Mouse (Mus musculus) brain, adult 2 months (tissue): ENCODE data around the gene Galnt10.

Experiments used
- DNase-seq: peaks from one replicate; pipeline ENCODE4 v3.0.0; 2011; ENCODE audit warnings: low read depth, low spot score

The Galnt10 gene

DNA sequence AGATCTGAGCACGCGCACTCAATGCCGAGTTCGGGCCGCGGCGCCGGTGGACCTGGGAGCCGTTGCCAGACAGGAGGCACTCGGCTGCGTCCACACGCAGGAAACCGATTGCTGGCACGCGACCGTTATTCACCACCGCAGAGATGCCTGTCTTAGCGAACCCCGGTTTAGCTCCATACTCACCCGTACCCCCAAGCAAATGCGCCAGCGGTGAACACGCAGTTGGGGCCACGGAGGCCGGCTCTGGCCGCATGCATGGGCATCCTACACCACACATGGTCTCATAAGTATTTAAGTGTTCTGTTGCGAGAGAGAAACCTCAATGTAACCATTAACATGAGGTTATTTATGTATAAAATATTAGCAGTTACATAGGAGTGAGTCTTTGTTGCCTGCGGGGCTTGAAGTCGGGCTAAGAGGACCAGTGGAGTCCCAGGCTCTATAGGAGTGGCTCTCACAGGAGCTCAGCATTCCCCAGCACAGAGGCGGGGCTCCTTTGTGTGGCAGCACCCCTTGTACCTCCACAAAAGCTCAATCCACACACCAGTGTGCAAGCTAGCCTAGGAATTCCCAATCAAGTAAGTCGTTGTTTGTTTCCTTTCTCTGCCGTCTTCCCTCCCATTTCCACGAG is 182.8 kb downstream of the Galnt10 start:
- DNase-seq = no peak

DNA sequence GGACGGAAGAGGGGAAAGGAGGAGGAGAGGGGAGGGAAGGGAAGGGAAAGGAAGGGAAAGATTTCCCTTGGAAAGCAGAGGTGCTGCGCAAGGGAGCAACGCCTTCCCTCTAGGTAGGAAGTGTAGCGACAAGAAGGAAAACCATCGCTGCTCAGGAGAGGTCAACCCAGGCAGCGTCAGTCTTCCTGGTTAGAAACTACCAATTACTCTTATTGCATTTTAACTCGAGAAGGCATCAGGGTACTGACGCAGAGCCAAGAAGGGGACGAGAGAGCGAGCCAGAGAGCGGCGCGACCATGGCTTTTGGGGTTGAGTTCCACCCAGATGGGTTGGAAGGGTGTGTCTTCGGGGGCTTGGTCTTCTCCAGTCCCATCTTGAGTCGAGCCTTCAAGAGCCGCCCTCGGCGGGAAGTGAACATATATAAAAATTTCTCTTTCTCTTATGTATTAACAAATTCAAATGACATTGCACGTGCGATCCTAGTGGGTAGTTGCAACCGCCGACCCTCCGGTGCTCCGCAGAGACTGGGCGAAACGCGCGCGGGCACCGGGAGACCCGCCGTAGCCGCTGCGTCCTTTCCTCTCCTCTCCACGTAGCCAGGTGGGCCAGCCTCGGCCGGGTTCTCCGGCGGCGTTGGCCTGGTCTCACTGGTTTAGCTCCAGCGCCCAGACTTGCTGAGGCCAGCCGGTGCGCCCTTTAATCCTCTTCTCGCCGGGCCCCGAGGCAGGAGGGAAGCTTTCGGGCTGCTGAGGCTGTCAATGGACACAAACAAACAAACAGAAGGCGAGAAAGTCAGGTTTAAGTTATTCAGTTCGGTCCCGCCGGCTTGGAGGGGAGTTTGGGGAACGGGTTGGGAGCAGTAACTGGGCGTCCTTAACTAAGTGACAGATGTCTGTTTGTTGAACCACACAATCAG is 184.0 kb downstream of the Galnt10 start:
- no peak for DNase-seq

DNA sequence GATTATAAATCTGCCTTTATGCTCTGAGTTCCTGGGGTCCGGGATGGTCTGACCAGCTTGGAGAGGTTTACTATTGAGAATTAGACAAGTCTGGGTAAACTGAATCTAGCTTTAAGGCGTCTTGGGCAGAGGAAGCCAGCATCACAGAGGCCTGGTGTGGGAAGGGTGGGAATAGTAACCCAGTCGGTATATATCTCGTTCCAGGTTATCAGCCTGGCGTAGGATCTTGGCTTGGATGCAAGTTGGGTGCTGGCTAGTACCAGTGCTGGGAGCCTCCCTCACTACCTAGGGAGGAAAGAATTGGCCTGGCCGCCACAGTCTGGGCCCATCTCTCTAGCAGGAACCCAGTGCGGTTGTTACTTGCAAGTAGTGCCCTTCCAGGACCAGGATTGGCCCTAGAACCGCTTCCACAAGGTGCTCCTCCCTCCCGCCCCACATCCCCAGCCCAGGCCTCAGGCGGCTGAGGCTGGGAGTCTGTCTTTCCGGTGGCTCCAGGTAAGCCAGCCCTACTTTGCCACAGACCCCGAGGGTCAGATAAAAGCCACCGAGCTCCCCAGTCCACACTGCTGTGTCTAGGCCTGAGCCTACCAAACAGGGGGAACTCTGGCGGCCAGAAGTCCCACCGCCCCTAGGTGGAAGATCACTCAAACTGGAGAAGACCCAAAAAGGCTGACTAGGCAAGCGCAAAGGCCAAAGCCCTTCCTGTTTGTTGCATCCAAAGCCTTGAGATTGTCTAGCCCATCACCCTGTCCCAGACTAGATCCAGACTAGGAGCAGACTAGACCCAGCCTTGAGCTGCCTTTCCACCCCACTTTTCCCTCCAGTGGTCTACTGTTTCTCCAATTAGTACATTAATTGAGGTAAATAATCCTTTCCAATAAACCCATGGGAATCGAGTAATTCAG is 184.9 kb downstream of the Galnt10 start:
- DNase-seq = no peak

DNA sequence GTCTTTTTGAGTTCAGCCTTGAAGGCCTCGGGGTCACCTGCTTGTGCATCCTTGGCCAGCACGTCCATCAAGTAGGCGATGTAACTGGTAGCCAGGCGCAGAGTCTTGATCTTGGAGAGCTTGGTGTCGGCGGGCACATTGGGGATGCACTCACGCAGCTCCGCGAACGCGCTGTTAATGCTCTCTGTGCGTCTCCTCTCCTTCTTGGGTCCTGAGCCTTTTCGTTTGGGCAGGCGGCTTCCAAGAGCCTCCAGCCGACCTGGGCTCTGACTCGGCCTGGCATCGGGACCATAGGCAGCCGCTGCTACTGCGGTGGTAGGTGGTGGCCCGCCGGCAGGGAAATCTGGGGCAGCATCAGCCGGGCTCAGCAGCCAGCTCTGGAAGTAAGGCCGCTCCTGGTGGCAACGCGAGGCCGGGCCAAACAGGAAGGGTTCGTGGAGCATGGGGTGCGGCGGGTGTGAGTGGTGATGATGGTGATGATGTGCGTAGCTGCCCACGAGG is 186.1 kb downstream of the Galnt10 start:
- DNase-seq = no peak

DNA sequence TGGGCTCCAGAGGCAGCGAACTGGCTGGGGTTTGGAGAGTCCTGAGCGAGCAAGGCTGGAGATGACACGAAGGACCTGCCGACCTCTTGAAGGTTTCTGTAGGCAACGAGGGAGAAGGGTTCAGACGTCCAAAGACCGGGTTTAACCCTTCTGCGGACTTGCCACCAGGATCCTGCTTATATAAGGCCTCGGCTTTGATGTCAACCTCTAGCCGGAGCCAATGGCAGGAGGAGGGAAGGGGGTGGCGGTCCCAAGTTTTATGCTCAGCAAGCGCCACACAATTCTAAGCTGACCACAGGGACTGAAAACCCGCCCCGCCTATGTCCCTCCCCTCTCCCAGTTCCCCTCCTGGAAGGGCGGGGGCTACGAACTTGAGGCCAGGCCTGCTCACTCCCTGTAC is 186.6 kb downstream of the Galnt10 start:
- DNase-seq = no peak

DNA sequence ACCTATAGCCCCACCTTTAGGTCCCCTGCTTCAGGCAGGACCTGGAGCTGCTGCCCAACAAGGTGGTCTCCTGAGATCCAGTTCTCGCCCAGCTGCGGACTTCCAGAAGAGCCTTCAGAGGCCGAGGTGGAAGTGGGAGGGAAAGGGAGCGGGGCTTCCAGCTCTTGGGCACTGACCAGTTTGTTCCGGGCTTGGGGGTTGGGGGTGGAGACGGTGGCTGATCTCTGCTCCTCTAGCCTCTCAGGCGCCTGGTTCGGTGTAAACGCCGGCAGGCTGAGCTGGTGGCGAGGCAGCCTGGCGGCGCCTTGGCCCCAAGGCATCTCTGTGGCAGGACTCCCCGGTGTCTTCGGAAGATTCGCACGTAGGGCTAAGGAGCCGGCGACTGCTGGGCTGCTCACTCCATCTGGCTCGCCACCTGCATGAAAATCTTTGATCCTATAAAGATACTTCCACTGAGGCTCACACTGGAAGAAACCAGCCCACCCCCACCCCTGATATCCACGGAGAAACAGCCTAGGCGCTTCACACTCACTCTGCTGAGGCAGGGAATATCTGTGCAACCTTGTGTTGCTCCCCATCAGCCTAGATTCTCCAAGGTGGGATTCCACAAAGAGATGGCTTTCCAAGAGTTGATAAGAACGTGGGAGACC is 187.4 kb downstream of the Galnt10 start, which contains the start of gene Hand1:
Hand1 (minus strand) TSS at position 267 of the 650 bp plus-strand sequence.
- no peak for DNase-seq

DNA sequence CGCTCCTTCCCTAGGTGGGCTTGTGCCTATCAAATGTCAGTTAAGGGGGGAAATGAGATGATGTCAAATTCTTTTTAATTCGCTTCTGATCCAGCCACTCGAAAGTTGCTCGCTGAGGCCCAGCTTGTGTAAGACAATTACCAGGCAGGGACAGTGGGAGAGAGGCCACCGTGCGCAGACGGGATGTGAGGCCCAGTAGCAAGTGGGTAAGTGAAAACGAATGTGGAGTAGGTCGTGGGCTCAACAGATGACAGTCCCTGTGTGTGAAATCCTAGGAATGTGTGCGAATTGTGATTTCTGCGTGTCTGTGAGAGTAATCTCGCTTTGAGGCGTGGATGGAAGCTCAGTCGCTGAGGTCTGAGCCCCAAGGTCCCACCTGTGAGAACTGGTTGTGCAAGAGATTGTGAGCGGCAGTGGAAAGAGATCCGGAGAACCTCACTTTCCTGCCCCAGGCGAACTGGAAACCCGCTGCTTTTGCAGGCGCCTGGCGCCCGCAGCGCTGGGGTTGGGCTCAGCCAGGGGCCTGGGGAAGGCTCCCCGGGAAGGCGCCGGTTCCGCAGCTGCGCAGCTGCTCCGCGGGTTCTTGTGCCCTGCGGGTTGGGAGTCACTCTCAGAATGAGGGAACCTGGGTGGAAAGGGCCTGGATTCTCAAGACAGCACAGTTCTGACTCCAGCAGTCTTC is 188.2 kb downstream of the Galnt10 start:
- DNase-seq = no peak

DNA sequence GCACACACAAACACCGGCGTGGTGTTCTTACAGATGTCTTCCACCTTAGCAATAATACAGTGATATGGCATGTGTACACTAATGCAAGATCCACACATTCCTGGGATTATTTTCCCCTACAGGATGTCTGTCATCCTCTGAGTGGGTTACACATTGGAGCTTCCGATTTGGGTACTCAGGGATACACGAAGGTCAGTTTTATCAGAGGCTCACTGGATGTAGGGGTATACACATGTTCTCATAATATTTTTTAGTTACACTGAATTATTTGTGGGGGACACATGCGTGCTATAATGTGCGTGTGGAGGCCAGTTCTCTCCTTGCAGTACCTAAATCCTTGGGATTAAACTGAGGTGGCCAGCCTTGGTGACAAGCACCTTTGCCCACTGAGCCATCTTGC is 188.8 kb downstream of the Galnt10 start:
- no peak for DNase-seq

DNA sequence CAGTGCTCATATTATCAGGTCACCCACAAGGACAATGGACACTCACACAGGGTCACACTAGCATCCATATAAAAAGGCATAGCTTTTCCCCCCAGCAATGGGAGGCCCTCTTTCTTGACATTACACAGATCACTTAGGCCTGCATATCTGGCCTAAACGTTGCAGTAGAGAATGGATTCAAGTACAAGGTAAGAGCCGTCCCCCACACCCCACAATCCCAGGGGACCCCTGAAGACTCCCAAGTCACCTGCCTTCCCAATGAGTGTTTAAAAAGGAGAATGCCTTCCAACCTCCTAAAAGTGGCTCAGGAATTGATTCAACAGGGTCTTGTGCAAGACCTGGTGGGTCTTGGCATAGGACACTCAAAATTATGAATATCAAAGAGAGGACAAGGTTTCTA is 190.1 kb downstream of the Galnt10 start:
- DNase-seq = no peak

DNA sequence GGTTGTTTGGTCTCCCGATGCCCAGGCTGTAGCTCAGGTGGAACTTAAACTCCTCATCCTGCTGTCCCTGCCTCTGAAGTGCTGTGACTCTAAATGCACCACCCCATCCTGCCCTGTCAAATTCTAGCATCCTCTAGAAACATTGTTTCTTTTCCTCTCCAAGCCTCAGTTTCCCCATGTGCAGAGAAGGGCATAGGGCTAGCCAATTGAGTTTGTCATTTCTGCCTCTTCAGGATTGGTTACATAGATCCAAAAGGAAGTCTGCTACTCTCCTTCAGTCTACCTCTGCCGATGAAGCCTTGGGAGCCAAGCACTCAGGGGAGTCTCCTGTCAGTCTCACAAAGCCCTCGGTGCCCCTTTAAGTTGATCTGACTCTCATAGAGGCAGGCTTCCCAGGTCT is 190.7 kb downstream of the Galnt10 start:
- no peak for DNase-seq

DNA sequence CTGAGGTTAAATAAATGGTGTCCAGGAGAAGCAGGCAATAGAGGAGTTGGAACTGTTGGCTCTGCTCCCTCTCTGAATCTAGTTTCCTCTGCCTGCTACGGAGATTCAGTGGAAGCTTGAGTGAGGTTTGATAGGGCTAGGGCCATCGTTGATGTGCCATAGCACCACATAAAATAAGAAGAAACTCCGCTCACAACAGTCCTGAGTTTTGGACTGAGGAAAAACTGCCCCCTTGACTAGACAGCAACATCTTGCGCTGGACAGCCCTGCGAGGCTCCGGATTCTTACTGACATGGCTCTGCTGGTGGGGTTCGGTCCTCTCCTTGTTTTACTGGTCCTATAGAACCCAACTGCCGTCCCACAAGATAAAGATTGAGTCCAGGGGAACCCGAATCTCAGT is 191.2 kb downstream of the Galnt10 start:
- no peak for DNase-seq
